Mouse (Mus musculus): ENCODE data around the gene Klhl15. TPM values are rescaled to one million over a fixed set of nuclear protein-coding genes. Genes with fewer than 3 reads are reported as not detected.

The Klhl15 gene
- 29.0 and 54.0 TPM in 2 replicates for polyA plus RNA-seq (2012; ENCODE audit: low replicate concordance)

GRCm38 (mm10) chrX:94234532-94235189, at the start of gene Klhl15:
Klhl15 (plus strand) TSS chrX:94234599.

DNA sequence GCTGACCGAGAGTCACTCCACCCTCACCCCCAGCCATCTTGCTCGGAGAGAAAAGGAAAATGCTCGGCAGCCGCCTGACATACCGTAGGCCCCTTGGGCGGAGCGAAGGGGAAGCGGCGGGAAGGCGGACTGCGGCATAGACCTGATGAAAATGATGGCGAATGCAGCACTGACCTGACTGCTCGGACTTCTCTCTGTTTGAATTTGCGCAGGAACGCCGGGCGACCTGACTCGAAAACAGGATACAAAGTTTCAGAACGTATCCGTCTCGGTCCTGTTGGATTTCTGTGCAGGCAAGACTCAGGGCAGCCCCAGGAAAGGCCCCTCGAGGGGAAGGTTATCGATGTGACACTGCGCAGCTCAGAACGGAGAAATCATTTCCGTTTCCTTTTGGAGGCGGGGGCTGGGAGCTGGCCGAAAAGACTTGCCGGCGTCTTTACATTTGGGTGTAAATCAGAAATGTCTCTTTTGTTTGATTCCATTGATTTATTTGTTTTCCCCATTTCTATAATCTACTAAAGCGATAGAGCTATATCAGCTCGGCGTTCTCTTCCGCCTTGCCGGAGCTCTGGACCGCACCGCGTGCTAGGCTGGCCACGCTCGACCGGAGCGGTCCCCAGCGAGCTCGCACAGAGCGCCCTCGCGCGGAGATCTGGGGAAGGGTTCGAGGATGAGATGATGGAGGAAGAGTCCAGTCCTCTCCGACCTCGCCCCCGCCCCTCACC, 21.6 kb upstream of the Klhl15 start, which contains the start of gene Eif2s3x:
Eif2s3x (minus strand) TSS at position 266 of the 725 bp plus-strand sequence.

Other genes starting within 250 kb of the Klhl15 start
- gene Zfx, start 110.9 kb upstream of the Klhl15 start, polyA plus RNA-seq (2012; ENCODE audit: low replicate concordance): 2.6 and 3.3 TPM in 2 replicates
- 7.1 and 15.6 TPM in 2 replicates for gene Eif2s3x, start 21.7 kb upstream of the Klhl15 start, polyA plus RNA-seq (2012; ENCODE audit: low replicate concordance)
- gene Fam90a1b, start 132.2 kb downstream of the Klhl15 start, polyA plus RNA-seq (2012; ENCODE audit: low replicate concordance): not detected in 2 replicates
- 0.27 and 1.2 TPM in 2 replicates for gene Apoo, start 132.5 kb downstream of the Klhl15 start, polyA plus RNA-seq (2012; ENCODE audit: low replicate concordance)